Mouse (Mus musculus): ENCODE results near the gene Nrl. TPM values are rescaled to one million over a fixed set of nuclear protein-coding genes. Genes with fewer than 3 reads are reported as not detected.

Nrl gene
- total RNA-seq (2014; rRNA removed) (not detected in 2 replicates), polyA plus RNA-seq (2012; rRNA removed) (not detected in 2 replicates)

DNA sequence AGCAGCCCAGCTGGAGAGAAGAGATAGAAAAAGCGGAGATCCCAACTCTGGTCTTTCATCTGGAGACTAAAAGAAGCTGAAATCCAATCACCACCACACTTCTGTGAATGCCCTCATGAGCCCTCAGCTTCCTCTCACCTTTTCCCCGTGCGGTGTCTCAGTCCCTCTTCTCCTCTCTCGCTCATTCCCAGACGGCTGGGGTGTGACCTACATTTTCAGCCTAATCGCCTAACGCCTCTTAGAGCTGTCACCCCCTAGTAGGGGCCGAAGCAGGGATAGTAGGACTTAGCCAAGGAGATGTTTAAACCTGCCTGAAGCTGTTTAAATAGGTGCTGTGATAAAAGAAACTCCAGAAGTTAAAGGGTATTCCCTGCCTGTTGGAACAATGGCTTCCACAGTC, at the start of gene Nrl:
Gene Nrl, minus strand, starts transcription at position 197 of the 400 bp plus-strand sequence.
- Histone ChIP-seq H3K79me2 (ENCODE audit: control insufficient read depth, insufficient read depth, low read length) (no peaks in the 10 kb centered on the region), H3K4me3 (ENCODE audit: insufficient read depth, low read depth, low read length) (no peak within 1 kb of the TSS), H3K27ac (replicated peaks; ENCODE audit: insufficient read depth, low read depth, low read length) (no peak within 1 kb of the TSS), H3K4me1 (ENCODE audit: control insufficient read depth, insufficient read depth, low read length) (peaks cover 4% of the 10 kb centered on the region; the same call in 1 of the 2 replicates), H3K9ac (ENCODE audit: low read depth, low read length) (no peak within 1 kb of the TSS), H3K27me3 (ENCODE audit: control insufficient read depth, insufficient read depth, low read length) (peaks cover 10% of the 10 kb centered on the region), H3K36me3 (ENCODE audit: control insufficient read depth, insufficient read depth, low read length) (no peaks in the 10 kb centered on the region)
- no peak for DNase-seq (ENCODE audit: extremely low read depth, low read depth, low spot score)
- WGBS = 55% methylated on average over 8 of the region's 8 CpGs
- TF ChIP-seq CTCF (IDR thresholded peaks at IDR 0.05; ENCODE audit: low read depth, low read length) (no peak), POLR2A (IDR thresholded peaks at IDR 0.05; ENCODE audit: extremely low read depth, insufficient read depth, low read length) (no peak)

GRCm38 (mm10) chr14:55571760-55572159, 47.0 kb upstream of the Nrl start:
- TF ChIP-seq CTCF (IDR thresholded peaks at IDR 0.05; ENCODE audit: low read depth, low read length) (no peak), POLR2A (IDR thresholded peaks at IDR 0.05; ENCODE audit: extremely low read depth, insufficient read depth, low read length) (no peak)
- H3K4me1 ChIP-seq (ENCODE audit: control insufficient read depth, insufficient read depth, low read length) = peaks cover 9% of the 10 kb centered on the region
- 0 out of 2 replicates have a peak, but pooled peaks cover 2% of the 10 kb centered on the region for H3K79me2 ChIP-seq (ENCODE audit: control insufficient read depth, insufficient read depth, low read length)
- H3K9ac ChIP-seq (ENCODE audit: low read depth, low read length) = no peak overlapping the region
- H3K27me3 ChIP-seq (ENCODE audit: control insufficient read depth, insufficient read depth, low read length) = no peaks in the 10 kb centered on the region
- DNase-seq (ENCODE audit: extremely low read depth, low read depth, low spot score) = peak; percentile 76
- peaks cover 27% of the 10 kb centered on the region for H3K36me3 ChIP-seq (ENCODE audit: control insufficient read depth, insufficient read depth, low read length)
- H3K4me3 ChIP-seq (ENCODE audit: insufficient read depth, low read depth, low read length) = no peak overlapping the region
- peak overlapping the region; percentile 16; the same call in 1 of the 2 replicates for H3K27ac ChIP-seq (replicated peaks; ENCODE audit: insufficient read depth, low read depth, low read length)

- H3K9ac ChIP-seq (ENCODE audit: low read depth, low read length) = no peak overlapping the region
- H3K4me3 ChIP-seq (ENCODE audit: insufficient read depth, low read depth, low read length) = no peak overlapping the region
- no peaks in the 10 kb centered on the region for H3K79me2 ChIP-seq (ENCODE audit: control insufficient read depth, insufficient read depth, low read length)
- peaks cover 16% of the 10 kb centered on the region for H3K4me1 ChIP-seq (ENCODE audit: control insufficient read depth, insufficient read depth, low read length)
- WGBS = 84% methylated on average over 2 of the region's 2 CpGs
- H3K36me3 ChIP-seq (ENCODE audit: control insufficient read depth, insufficient read depth, low read length) = peaks cover 37% of the 10 kb centered on the region
- TF ChIP-seq POLR2A (IDR thresholded peaks at IDR 0.05; ENCODE audit: extremely low read depth, insufficient read depth, low read length) = no peak
- no peak for TF ChIP-seq CTCF (IDR thresholded peaks at IDR 0.05; ENCODE audit: low read depth, low read length)
- DNase-seq (ENCODE audit: extremely low read depth, low read depth, low spot score) = no peak
- H3K27ac ChIP-seq (replicated peaks; ENCODE audit: insufficient read depth, low read depth, low read length) = 0 out of 2 replicates have a peak overlapping the region, but pooled peaks have one; percentile 18
- H3K27me3 ChIP-seq (ENCODE audit: control insufficient read depth, insufficient read depth, low read length) = no peaks in the 10 kb centered on the region
These were observed 45.8 kb upstream of the Nrl start for GRCm38 (mm10) chr14:55570588-55570987.

- peaks cover 19% of the 10 kb centered on the region for H3K4me1 ChIP-seq (ENCODE audit: control insufficient read depth, insufficient read depth, low read length)
- peak; percentile 87 for DNase-seq (ENCODE audit: extremely low read depth, low read depth, low spot score)
- peaks cover 62% of the 10 kb centered on the region for H3K36me3 ChIP-seq (ENCODE audit: control insufficient read depth, insufficient read depth, low read length)
- no peak overlapping the region for H3K4me3 ChIP-seq (ENCODE audit: insufficient read depth, low read depth, low read length)
- peak overlapping the region; percentile 17; the same call in 1 of the 2 replicates for H3K27ac ChIP-seq (replicated peaks; ENCODE audit: insufficient read depth, low read depth, low read length)
- peaks cover 3% of the 10 kb centered on the region; the same call in 1 of the 2 replicates for H3K79me2 ChIP-seq (ENCODE audit: control insufficient read depth, insufficient read depth, low read length)
- WGBS = 24% methylated on average over 3 of the region's 3 CpGs
- H3K9ac ChIP-seq (ENCODE audit: low read depth, low read length) = no peak overlapping the region
- H3K27me3 ChIP-seq (ENCODE audit: control insufficient read depth, insufficient read depth, low read length) = no peaks in the 10 kb centered on the region
- TF ChIP-seq POLR2A (IDR thresholded peaks at IDR 0.05; ENCODE audit: extremely low read depth, insufficient read depth, low read length) (no peak), CTCF (IDR thresholded peaks at IDR 0.05; ENCODE audit: low read depth, low read length) (no peak)
These were observed 42.7 kb upstream of the Nrl start for GRCm38 (mm10) chr14:55567496-55567895.

GRCm38 (mm10) chr14:55565748-55566147, 41.0 kb upstream of the Nrl start:
- peaks cover 23% of the 10 kb centered on the region for H3K4me1 ChIP-seq (ENCODE audit: control insufficient read depth, insufficient read depth, low read length)
- H3K27ac ChIP-seq (replicated peaks; ENCODE audit: insufficient read depth, low read depth, low read length) = peak overlapping the region; percentile 60
- H3K79me2 ChIP-seq (ENCODE audit: control insufficient read depth, insufficient read depth, low read length) = peaks cover 16% of the 10 kb centered on the region
- DNase-seq (ENCODE audit: extremely low read depth, low read depth, low spot score) = peak; percentile 89
- H3K9ac ChIP-seq (ENCODE audit: low read depth, low read length) = no peak overlapping the region
- no peak overlapping the region for H3K4me3 ChIP-seq (ENCODE audit: insufficient read depth, low read depth, low read length)
- WGBS = 16% methylated on average over 3 of the region's 3 CpGs
- no peaks in the 10 kb centered on the region for H3K27me3 ChIP-seq (ENCODE audit: control insufficient read depth, insufficient read depth, low read length)
- TF ChIP-seq CTCF (IDR thresholded peaks at IDR 0.05; ENCODE audit: low read depth, low read length) (no peak; the same call in 1 of the 2 replicates), POLR2A (IDR thresholded peaks at IDR 0.05; ENCODE audit: extremely low read depth, insufficient read depth, low read length) (no peak)
- H3K36me3 ChIP-seq (ENCODE audit: control insufficient read depth, insufficient read depth, low read length) = peaks cover 62% of the 10 kb centered on the region

GRCm38 (mm10) chr14:55563249-55563648, 38.5 kb upstream of the Nrl start:
- Histone ChIP-seq H3K9ac (ENCODE audit: low read depth, low read length) (no peak overlapping the region), H3K4me3 (ENCODE audit: insufficient read depth, low read depth, low read length) (no peak overlapping the region), H3K36me3 (ENCODE audit: control insufficient read depth, insufficient read depth, low read length) (peaks cover 45% of the 10 kb centered on the region), H3K27me3 (ENCODE audit: control insufficient read depth, insufficient read depth, low read length) (no peaks in the 10 kb centered on the region), H3K79me2 (ENCODE audit: control insufficient read depth, insufficient read depth, low read length) (peaks cover 16% of the 10 kb centered on the region), H3K27ac (replicated peaks; ENCODE audit: insufficient read depth, low read depth, low read length) (no peak overlapping the region), H3K4me1 (ENCODE audit: control insufficient read depth, insufficient read depth, low read length) (peaks cover 24% of the 10 kb centered on the region)
- no peak for DNase-seq (ENCODE audit: extremely low read depth, low read depth, low spot score)
- WGBS = 83% methylated on average over 11 of the region's 11 CpGs
- TF ChIP-seq CTCF (IDR thresholded peaks at IDR 0.05; ENCODE audit: low read depth, low read length) (no peak), POLR2A (IDR thresholded peaks at IDR 0.05; ENCODE audit: extremely low read depth, insufficient read depth, low read length) (no peak)

All from liver, adult 2 months (tissue).